Mouse (Mus musculus) lung, postnatal 0 days (tissue): ENCODE measurements around the gene Zfpm1.

Experiments used
- CTCF ChIP-seq: IDR thresholded peaks from 2 replicates; pipeline ENCODE4 v1.5.1; 2016; ENCODE audit warnings: antibody characterized with exemption, mild to moderate bottlenecking
- EP300 ChIP-seq: IDR thresholded peaks from 2 replicates; pipeline ENCODE4 v1.6.1; 2016; ENCODE audit warnings: antibody characterized with exemption, mild to moderate bottlenecking, control low read depth

- TF ChIP-seq CTCF: no peak
- no peak for TF ChIP-seq EP300
Observed at GRCm38 (mm10) chr8:122295389-122295788, 13.4 kb downstream of the Zfpm1 start.
